Mouse (Mus musculus) forebrain, postnatal 0 days (tissue): ENCODE results near the gene Jpt1. TPM values are rescaled to one million over a fixed set of nuclear protein-coding genes. Genes with fewer than 3 reads are reported as not detected.

ENCODE experiments used
- ATAC-seq: fragments of 200-750 bp; cut with Nextera tagmentation; 2 replicates; pipeline ENCODE4 v1.8.0; 2017; ENCODE audit warnings: mild to moderate bottlenecking, moderate library complexity
- DNase-seq: peaks from one replicate; pipeline ENCODE4 v3.0.0-alpha.2; 2015
- H3K27ac ChIP-seq: fragments of 300-500 bp; sonication (generic); 2 replicates; pipeline ENCODE4 v1.5.1; 2014; ENCODE audit warnings: low read depth, mild to moderate bottlenecking, antibody characterized with exemption, low read length, moderate library complexity, mixed read lengths
- H3K27me3 ChIP-seq: fragments of 300-500 bp; sonication (generic); 2 replicates; pipeline ENCODE4 v1.6.1; 2014; ENCODE audit warnings: mild to moderate bottlenecking, low read length, mixed read lengths; ENCODE audit not compliant: insufficient read depth
- H3K36me3 ChIP-seq: fragments of 300-500 bp; sonication (generic); 2 replicates; pipeline ENCODE4 v1.6.1; 2014; ENCODE audit warnings: mild to moderate bottlenecking, moderate library complexity; ENCODE audit not compliant: insufficient read depth
- H3K4me1 ChIP-seq: fragments of 300-500 bp; sonication (generic); 2 replicates; pipeline ENCODE4 v1.6.1; 2014; ENCODE audit warnings: antibody characterized with exemption; ENCODE audit not compliant: insufficient read depth
- H3K4me2 ChIP-seq: fragments of 300-500 bp; sonication (generic); 2 replicates; pipeline ENCODE4 v1.6.1; 2014; ENCODE audit warnings: low read depth, mild to moderate bottlenecking, moderate library complexity
- H3K4me3 ChIP-seq: fragments of 300-500 bp; sonication (generic); 2 replicates; pipeline ENCODE4 v1.5.1; 2014; ENCODE audit warnings: low read depth, low read length, mixed read lengths
- H3K9ac ChIP-seq: fragments of 300-500 bp; sonication (generic); 2 replicates; pipeline ENCODE4 v1.6.1; 2014; ENCODE audit warnings: mild to moderate bottlenecking
- H3K9me3 ChIP-seq: fragments of 300-500 bp; sonication (generic); 2 replicates; pipeline ENCODE4 v1.6.1; 2016; ENCODE audit warnings: low read length
- CTCF ChIP-seq: sonication (generic); IDR thresholded peaks from 2 replicates; pipeline ENCODE4 v1.5.1; 2016; ENCODE audit warnings: antibody characterized with exemption, control low read depth, low read depth
- whole genome bisulfite sequencing: fragments of 180-500 bp; shearing (Covaris S2); extraction: QIAGEN DNeasy Blood & Tissue Kit; methylation state at CpG from one replicate; pipeline ENCODE4 v1.1.7; 2014; 5-methylcytosine and 5-hydroxymethylcytosine counted together
- polyA plus RNA-seq: library from polyadenylated mRNA; unstranded; fragments of >200 nt; fragmentation: Nextera tagmentation; extraction: Ambion mirVana; gene quantifications from 2 replicates; pipeline ENCODE4 v1.2.1, GENCODE M21; 2015
- total RNA-seq: library from RNA; depleted of rRNA; stranded (reverse); fragments of >200 nt; gene quantifications from 2 replicates; pipeline ENCODE4 v1.2.3, GENCODE M21; 2014

Jpt1 gene
- total and polyA plus RNA-seq, 2 experiments from 2014 or later = 1,009 to 1,672 TPM

- Histone ChIP-seq H3K4me3 (peak overlapping the region; percentile 99), H3K27ac (peak overlapping the region; percentile 91), H3K27me3 (no peaks in the 10 kb centered on the region), H3K9ac (peak overlapping the region; percentile 99), H3K36me3 (no peaks in the 10 kb centered on the region), H3K4me1 (peaks cover 21% of the 10 kb centered on the region), H3K4me2 (peak overlapping the region; percentile 77), H3K9me3 (no peaks in the 10 kb centered on the region)
- ATAC-seq = no peak
- 4% methylated on average over 8 of the region's 8 CpGs for WGBS
- TF ChIP-seq CTCF = no peak
- DNase-seq = peak; percentile 56
These were observed 1.6 kb downstream of the Jpt1 start for GRCm38 (mm10) chr11:115512407-115513183.

GRCm38 (mm10) chr11:115512004-115512403, 2.2 kb downstream of the Jpt1 start:
- Histone ChIP-seq H3K27me3 (no peaks in the 10 kb centered on the region), H3K4me2 (peak overlapping the region; percentile 77), H3K4me3 (peak overlapping the region; percentile 99), H3K9ac (peak overlapping the region; percentile 99), H3K9me3 (no peaks in the 10 kb centered on the region), H3K36me3 (no peaks in the 10 kb centered on the region), H3K27ac (peak overlapping the region; percentile 91), H3K4me1 (peaks cover 27% of the 10 kb centered on the region)
- TF ChIP-seq CTCF = no peak
- WGBS = 5% methylated on average over 3 of the region's 3 CpGs
- ATAC-seq (no peak), DNase-seq (peak; percentile 65)

- peak overlapping the region; percentile 91 for H3K27ac ChIP-seq
- TF ChIP-seq CTCF = no peak
- H3K36me3 ChIP-seq = no peaks in the 10 kb centered on the region
- H3K9me3 ChIP-seq = no peaks in the 10 kb centered on the region
- 30% methylated on average over 2 of the region's 2 CpGs for WGBS
- no peaks in the 10 kb centered on the region for H3K27me3 ChIP-seq
- peak overlapping the region; percentile 99 for H3K9ac ChIP-seq
- ATAC-seq (no peak), DNase-seq (no peak)
- H3K4me1 ChIP-seq = peaks cover 27% of the 10 kb centered on the region
- peak overlapping the region; percentile 77 for H3K4me2 ChIP-seq
- peak overlapping the region; percentile 99 for H3K4me3 ChIP-seq
These were observed 3.1 kb downstream of the Jpt1 start for GRCm38 (mm10) chr11:115511121-115511520.

GRCm38 (mm10) chr11:115510507-115510888, 3.7 kb downstream of the Jpt1 start:
- Histone ChIP-seq H3K4me1 (peaks cover 27% of the 10 kb centered on the region), H3K27ac (no peak overlapping the region), H3K36me3 (no peaks in the 10 kb centered on the region), H3K9me3 (no peaks in the 10 kb centered on the region), H3K27me3 (no peaks in the 10 kb centered on the region), H3K9ac (peak overlapping the region; percentile 99), H3K4me3 (peak overlapping the region; percentile 99), H3K4me2 (peak overlapping the region; percentile 77)
- 25% methylated on average over 5 of the region's 5 CpGs for WGBS
- TF ChIP-seq CTCF = no peak
- DNase-seq (no peak), ATAC-seq (no peak)

GRCm38 (mm10) chr11:115509773-115510506, 4.2 kb downstream of the Jpt1 start:
- DNase-seq = no peak
- Histone ChIP-seq H3K9me3 (no peaks in the 10 kb centered on the region), H3K27ac (peak overlapping the region; percentile 30; the same call in 1 of the 2 replicates), H3K4me2 (peak overlapping the region; percentile 77), H3K27me3 (no peaks in the 10 kb centered on the region), H3K36me3 (no peaks in the 10 kb centered on the region), H3K4me3 (peak overlapping the region; percentile 99), H3K9ac (peak overlapping the region; percentile 99), H3K4me1 (peaks cover 27% of the 10 kb centered on the region)
- 15% methylated on average over 6 of the region's 6 CpGs for WGBS
- ATAC-seq = no peak
- no peak for TF ChIP-seq CTCF

- no peak for ATAC-seq
- no peaks in the 10 kb centered on the region for H3K27me3 ChIP-seq
- H3K9me3 ChIP-seq = no peaks in the 10 kb centered on the region
- H3K36me3 ChIP-seq = 0 out of 2 replicates have a peak, but pooled peaks cover 2% of the 10 kb centered on the region
- WGBS = 73% methylated on average over 2 of the region's 2 CpGs
- no peak overlapping the region for H3K27ac ChIP-seq
- no peak for DNase-seq
- peaks cover 27% of the 10 kb centered on the region for H3K4me1 ChIP-seq
- H3K4me3 ChIP-seq = no peak overlapping the region
- no peak overlapping the region for H3K9ac ChIP-seq
- no peak overlapping the region for H3K4me2 ChIP-seq
- no peak for TF ChIP-seq CTCF
These were observed 6.1 kb downstream of the Jpt1 start for GRCm38 (mm10) chr11:115508061-115508460.

- H3K4me3 ChIP-seq = no peak overlapping the region
- H3K9me3 ChIP-seq = no peaks in the 10 kb centered on the region
- 73% methylated on average over 3 of the region's 3 CpGs for WGBS
- TF ChIP-seq CTCF = no peak
- peaks cover 14% of the 10 kb centered on the region for H3K36me3 ChIP-seq
- peaks cover 27% of the 10 kb centered on the region for H3K4me1 ChIP-seq
- DNase-seq = no peak
- ATAC-seq = no peak
- no peak overlapping the region for H3K4me2 ChIP-seq
- H3K27ac ChIP-seq = no peak overlapping the region
- no peak overlapping the region for H3K9ac ChIP-seq
- no peaks in the 10 kb centered on the region for H3K27me3 ChIP-seq
These were observed 7.6 kb downstream of the Jpt1 start for GRCm38 (mm10) chr11:115506586-115506985.
